Mouse (Mus musculus) thymus, adult 2 months (tissue): ENCODE data around the gene Thrb.

Source experiments
- CTCF ChIP-seq: fragments of 200-500 bp; IDR thresholded peaks from 2 replicates; pipeline ENCODE4 v1.5.1; 2012; ENCODE audit warnings: mild to moderate bottlenecking, control low read depth, low read length, moderate library complexity, borderline replicate concordance; ENCODE audit not compliant: control insufficient read depth, poor library complexity, insufficient read depth; ENCODE audit errors: extremely low read depth
- POLR2A ChIP-seq: fragments of 200-500 bp; IDR thresholded peaks from 2 replicates; pipeline ENCODE4 v1.6.1; 2012; ENCODE audit warnings: mild to moderate bottlenecking, low read length, control low read depth, moderate library complexity; ENCODE audit not compliant: control insufficient read depth, poor library complexity, insufficient read depth; ENCODE audit errors: extremely low read depth

GRCm38 (mm10) chr14:17781921-17782320 is 121.9 kb downstream of the Thrb start:
- TF ChIP-seq POLR2A (no peak), CTCF (no peak)
